In the genomic region with DNA sequence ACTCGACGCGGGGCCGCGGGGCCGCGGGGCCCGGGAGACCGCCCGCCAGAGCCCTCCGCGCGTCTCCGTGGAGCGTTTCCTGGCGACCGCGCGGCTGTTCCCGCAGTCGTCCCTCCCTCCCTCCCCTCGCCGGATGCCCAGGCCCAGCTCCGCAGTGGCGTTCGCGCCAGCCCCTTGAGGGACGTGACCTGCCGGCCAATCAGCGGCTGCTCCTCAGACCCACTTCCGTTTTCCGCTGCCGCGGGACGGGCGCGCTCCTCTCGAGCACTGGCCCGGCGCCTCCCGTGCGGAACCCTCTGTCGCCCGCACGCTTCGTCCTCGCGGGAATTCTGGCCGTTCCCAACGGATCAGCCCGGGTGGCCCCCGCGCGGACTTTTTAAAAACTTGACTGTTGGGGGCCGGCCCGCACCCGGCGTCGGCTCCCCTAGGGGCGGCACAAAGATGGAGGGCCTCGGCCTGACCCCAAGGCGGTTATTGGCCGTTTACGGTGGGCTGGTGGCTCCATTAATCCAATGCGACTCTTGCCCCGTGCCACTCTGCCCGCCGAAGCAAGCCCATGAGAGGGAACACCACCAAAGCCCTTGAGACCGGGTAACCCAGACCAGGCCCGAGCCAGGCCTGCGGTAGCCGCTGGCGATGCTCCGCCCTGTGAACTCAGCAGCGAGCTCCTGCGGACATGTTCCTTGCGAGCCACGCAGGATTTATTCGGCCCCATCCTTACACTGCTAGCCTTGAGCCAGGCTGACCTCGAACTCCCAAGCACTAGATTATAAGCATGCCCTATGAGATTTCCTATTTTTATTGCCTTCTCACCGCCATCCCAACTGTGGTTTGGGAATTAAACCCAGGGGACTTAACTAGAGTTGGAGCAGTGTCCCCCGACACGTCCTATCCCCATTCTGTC, we compare ENCODE assay signal across 8 mouse cellular contexts. TPM values are rescaled to one million over a fixed set of nuclear protein-coding genes. Genes with fewer than 3 reads are reported as not detected.
DNase-seq lines count a peak whose midpoint lies in the region; ATAC-seq and TF ChIP-seq lines count a peak whose summit lies in the region.

No protein-coding gene starts in this region.

- no peaks in the 10 kb centered on the region for H3K9me3 ChIP-seq in MEL (replicated peaks; ENCODE audit: insufficient read depth, low read length)
- H3K9me3 ChIP-seq in forebrain, postnatal 0 days (ENCODE audit: low read length) = no peaks in the 10 kb centered on the region
- no peaks in the 10 kb centered on the region for H3K9me3 ChIP-seq in lung, embryonic 14.5 days (ENCODE audit: low read depth, low read length)

- TF ChIP-seq EP300 in MEL (IDR thresholded peaks at IDR 0.05; ENCODE audit: low read depth in 1 of 2, low read length in 2 of 2) = no peak

- peak; percentile 96 for DNase-seq in MEL (ENCODE audit: low read depth, low spot score)
- DNase-seq in cerebellum, adult 2 months = peak; percentile 98
- peak; percentile 98 for DNase-seq in forebrain, postnatal 0 days
- DNase-seq in heart, postnatal 4 days = peak; percentile 97
- DNase-seq in layer of hippocampus, adult 8-10 months (ENCODE audit: low spot score in 2 of 2) = peak; percentile 93 to 95
- peak; percentile 97 for DNase-seq in lung, embryonic 14.5 days
- DNase-seq in testis, postnatal 14 days (ENCODE audit: low spot score) = peak; percentile 99

- H3K4me2 ChIP-seq in forebrain, postnatal 0 days (ENCODE audit: low read depth) = peak overlapping the region; percentile 88
- H3K4me2 ChIP-seq in lung, embryonic 14.5 days = peak overlapping the region; percentile 82

- under 1% methylated on average over 83 of the region's 83 CpGs for WGBS in cerebellum, adult 2 months
- WGBS in forebrain, postnatal 0 days = under 1% methylated on average over 75 of the region's 83 CpGs
- WGBS in lung, embryonic 14.5 days = 1% methylated on average over 81 of the region's 83 CpGs

- peak; percentile 97 for ATAC-seq in forebrain, postnatal 0 days
- ATAC-seq in lung, embryonic 14.5 days (ENCODE audit: insufficient read depth) = peak; percentile 96
- peak; percentile 84 for ATAC-seq in neutrophil, adult 5-6 weeks (ENCODE audit: extremely low read depth, insufficient number of reproducible peaks, low FRiP score, poor library complexity, severe bottlenecking)

- peaks cover 3 to 15% of the 10 kb centered on the region in 2 experiments for H3K4me1 ChIP-seq in MEL (ENCODE audit: control insufficient read depth in 1 of 2, insufficient read depth in 2 of 2, low read length in 2 of 2)
- peaks cover 5% of the 10 kb centered on the region; the same call in 1 of the 2 replicates for H3K4me1 ChIP-seq in cerebellum, adult 2 months (ENCODE audit: control insufficient read depth, insufficient read depth, low read length)
- H3K4me1 ChIP-seq in forebrain, postnatal 0 days (ENCODE audit: insufficient read depth) = peaks cover 25% of the 10 kb centered on the region
- H3K4me1 ChIP-seq in lung, embryonic 14.5 days (ENCODE audit: insufficient read depth) = peaks cover 13% of the 10 kb centered on the region; the same call in 1 of the 2 replicates

- H3K27me3 ChIP-seq in MEL (ENCODE audit: control insufficient read depth in 1 of 2, insufficient read depth in 2 of 2, low read length in 2 of 2) = no peaks in the 10 kb centered on the region
- H3K27me3 ChIP-seq in cerebellum, adult 2 months (ENCODE audit: control insufficient read depth, insufficient read depth, low read length) = no peaks in the 10 kb centered on the region
- no peaks in the 10 kb centered on the region for H3K27me3 ChIP-seq in forebrain, postnatal 0 days (ENCODE audit: insufficient read depth, low read length)
- H3K27me3 ChIP-seq in lung, embryonic 14.5 days (ENCODE audit: insufficient read depth, low read length) = no peaks in the 10 kb centered on the region

- no peak for TF ChIP-seq RAD21 in MEL (IDR thresholded peaks at IDR 0.05; ENCODE audit: low read depth, low read length)

- H3K27ac ChIP-seq in MEL (ENCODE audit: control insufficient read depth, low read depth, low read length) = peak overlapping the region; percentile 90
- H3K27ac ChIP-seq in cerebellum, adult 2 months (ENCODE audit: insufficient read depth, low read length) = peak overlapping the region; percentile 100
- H3K27ac ChIP-seq in forebrain, postnatal 0 days (ENCODE audit: low read depth, low read length) = peak overlapping the region; percentile 100
- peak overlapping the region; percentile 100 for H3K27ac ChIP-seq in lung, embryonic 14.5 days (ENCODE audit: low read depth)

- peak; percentile 70 to 87; a peak in 3 of 4 replicates for TF ChIP-seq POLR2A in MEL (IDR thresholded peaks at IDR 0.05; ENCODE audit: control insufficient read depth in 1 of 2, insufficient read depth in 1 of 2, low read depth in 1 of 2, low read length in 2 of 2, poor library complexity in 1 of 2)
- peak; percentile 91 for TF ChIP-seq POLR2A in cerebellum, adult 2 months (IDR thresholded peaks at IDR 0.05; ENCODE audit: borderline replicate concordance, insufficient read depth, low read length)

- peak overlapping the region; percentile 63 to 74 for H3K4me3 ChIP-seq in MEL (ENCODE audit: control insufficient read depth in 1 of 2, insufficient read depth in 1 of 2, low read depth in 2 of 2, low read length in 2 of 2)
- H3K4me3 ChIP-seq in cerebellum, adult 2 months (replicated peaks; ENCODE audit: insufficient read depth, low read depth, low read length) = peak overlapping the region; percentile 76
- peak overlapping the region; percentile 100 for H3K4me3 ChIP-seq in forebrain, postnatal 0 days (ENCODE audit: low read depth, low read length)
- peak overlapping the region; percentile 95 for H3K4me3 ChIP-seq in lung, embryonic 14.5 days (ENCODE audit: low read depth, low read length)

- TF ChIP-seq CTCF in MEL (IDR thresholded peaks at IDR 0.05 in 2 of 3, conservative IDR thresholded peaks at IDR 0.05 in 1 of 3; ENCODE audit: control insufficient read depth in 1 of 3, insufficient read depth in 1 of 3, low read depth in 2 of 3, low read length in 3 of 3, poor library complexity in 1 of 3, severe bottlenecking in 1 of 3) = 0 out of 6 replicates have a peak, but pooled peaks of 1 of the 3 experiments have one; percentile 0
- no peak for TF ChIP-seq CTCF in cerebellum, adult 2 months (IDR thresholded peaks at IDR 0.05; ENCODE audit: borderline replicate concordance, insufficient read depth, low read depth, low read length)
- no peak for TF ChIP-seq CTCF in forebrain, postnatal 0 days (IDR thresholded peaks at IDR 0.05; ENCODE audit: low read depth)
- TF ChIP-seq CTCF in lung, embryonic 14.5 days (IDR thresholded peaks at IDR 0.05; ENCODE audit: low read depth) = no peak

- H3K36me3 ChIP-seq in MEL (ENCODE audit: control insufficient read depth in 1 of 2, insufficient read depth in 2 of 2, low read length in 2 of 2) = peaks cover 4 to 26% of the 10 kb centered on the region in 2 experiments; a peak in 3 of 4 replicates
- no peaks in the 10 kb centered on the region for H3K36me3 ChIP-seq in forebrain, postnatal 0 days (ENCODE audit: insufficient read depth)
- peaks cover 25% of the 10 kb centered on the region for H3K36me3 ChIP-seq in lung, embryonic 14.5 days (ENCODE audit: insufficient read depth)

- peak overlapping the region; percentile 96 for H3K9ac ChIP-seq in MEL (ENCODE audit: control insufficient read depth, low read depth, low read length, poor library complexity, severe bottlenecking)
- peak overlapping the region; percentile 99 for H3K9ac ChIP-seq in forebrain, postnatal 0 days
- H3K9ac ChIP-seq in lung, embryonic 14.5 days = peak overlapping the region; percentile 100

- H3K79me2 ChIP-seq in MEL (ENCODE audit: control insufficient read depth, insufficient read depth, low read length, poor library complexity) = peaks cover 32% of the 10 kb centered on the region

TF ChIP-seq in MEL, 35 proteins besides CTCF, POLR2A, EP300 and RAD21 (continues in another document):
- TF ChIP-seq NELFE (IDR thresholded peaks at IDR 0.05; ENCODE audit: low read depth, low read length) = peak; percentile 67
- TF ChIP-seq ELF1 (IDR thresholded peaks at IDR 0.05; ENCODE audit: low read depth, low read length) = peak; percentile 77
- no peak for TF ChIP-seq MAFK (IDR thresholded peaks at IDR 0.05; ENCODE audit: borderline replicate concordance, low read depth, low read length)

RNA-seq across cellular contexts. Expression of gene Hnrnpa0, which starts 0.7 kb away (rescaled TPM):
- 163 and 165 TPM in 2 replicates for total RNA-seq in MEL (2012; rRNA removed)
- 100 to 1,000 TPM; 209 to 381 TPM for polyA plus RNA-seq in MEL (2012; ENCODE audit: insufficient read depth in 1 of 2, insufficient read length in 2 of 2, low read depth in 1 of 2, low replicate concordance in 2 of 2, missing spikeins in 1 of 2)
- 96.5 and 107 TPM in 2 replicates for polyA plus RNA-seq in cerebellum, adult 2 months (2012; rRNA removed)
- total RNA-seq in forebrain, postnatal 0 days (2014; rRNA removed) = 197 and 234 TPM in 2 replicates
- polyA plus RNA-seq in forebrain, postnatal 0 days (2015; fragmentation: Nextera tagmentation; extraction: Ambion mirVana) = 76.5 and 86.6 TPM in 2 replicates
- total RNA-seq in heart, postnatal 4 days (2021) = 100 to 1,000 TPM; 191 to 196 TPM
- total RNA-seq in layer of hippocampus, adult 8-10 months (2022) = 100 to 1,000 TPM in 2 of 4 experiments, 10 to 100 TPM in 2; 91.1 to 119 (median 106) TPM
- polyA plus RNA-seq in lung, embryonic 14.5 days (2014; fragmentation: Nextera tagmentation; extraction: Ambion mirVana) = 46.5 and 51.7 TPM in 2 replicates
- total RNA-seq in neutrophil, adult 5-6 weeks (2017) = 50.7 and 55.9 TPM in 2 replicates

RNA-seq across cellular contexts. Expression of gene Klhl3, which starts 15.6 kb away (rescaled TPM):
- total RNA-seq in MEL (2012; rRNA removed) = not detected in 2 replicates
- under 1 TPM in 1 of 2 experiments, not detected in 1; 0.01 TPM for polyA plus RNA-seq in MEL (2012; ENCODE audit: insufficient read depth in 1 of 2, insufficient read length in 2 of 2, low read depth in 1 of 2, low replicate concordance in 2 of 2, missing spikeins in 1 of 2)
- polyA plus RNA-seq in cerebellum, adult 2 months (2012; rRNA removed) = 16.1 and 18.4 TPM in 2 replicates
- total RNA-seq in forebrain, postnatal 0 days (2014; rRNA removed) = 11.9 and 12.2 TPM in 2 replicates
- polyA plus RNA-seq in forebrain, postnatal 0 days (2015; fragmentation: Nextera tagmentation; extraction: Ambion mirVana) = 7.6 and 12.6 TPM in 2 replicates
- total RNA-seq in heart, postnatal 4 days (2021) = 1 to 10 TPM; 5.6 to 5.8 TPM
- 10 to 100 TPM; 33.8 to 50.3 (median 42.2) TPM for total RNA-seq in layer of hippocampus, adult 8-10 months (2022)
- 3.6 and 3.9 TPM in 2 replicates for polyA plus RNA-seq in lung, embryonic 14.5 days (2014; fragmentation: Nextera tagmentation; extraction: Ambion mirVana)
- total RNA-seq in neutrophil, adult 5-6 weeks (2017) = 0.47 and 0.49 TPM in 2 replicates

RNA-seq across cellular contexts. Expression of gene Idnk, which starts 28.4 kb away (rescaled TPM):
- 26.0 and 29.5 TPM in 2 replicates for total RNA-seq in MEL (2012; rRNA removed)
- 10 to 100 TPM in 1 of 2 experiments, not detected in 1; 50.3 TPM for polyA plus RNA-seq in MEL (2012; ENCODE audit: insufficient read depth in 1 of 2, insufficient read length in 2 of 2, low read depth in 1 of 2, low replicate concordance in 2 of 2, missing spikeins in 1 of 2)
- 35.5 and 39.6 TPM in 2 replicates for polyA plus RNA-seq in cerebellum, adult 2 months (2012; rRNA removed)
- 20.0 and 26.0 TPM in 2 replicates for total RNA-seq in forebrain, postnatal 0 days (2014; rRNA removed)
- 46.9 and 49.9 TPM in 2 replicates for polyA plus RNA-seq in forebrain, postnatal 0 days (2015; fragmentation: Nextera tagmentation; extraction: Ambion mirVana)
- total RNA-seq in heart, postnatal 4 days (2021) = 10 to 100 TPM; 16.7 to 17.6 TPM
- total RNA-seq in layer of hippocampus, adult 8-10 months (2022) = 10 to 100 TPM; 29.5 to 39.2 (median 33.4) TPM
- 29.7 and 30.9 TPM in 2 replicates for polyA plus RNA-seq in lung, embryonic 14.5 days (2014; fragmentation: Nextera tagmentation; extraction: Ambion mirVana)
- total RNA-seq in neutrophil, adult 5-6 weeks (2017) = 85.7 and 88.8 TPM in 2 replicates

Comparison
In these comparisons a context has a peak if more than half of its experiments do, and no peak if none do; other contexts are left out.
1. Peak in every context shown above with its lines: DNase-seq, ATAC-seq, H3K4me3 ChIP-seq and H3K27ac ChIP-seq.